Mouse (Mus musculus): Measurements from ENCODE around the gene Gm9945.

- no peak for TF ChIP-seq CTCF (conservative IDR thresholded peaks at IDR 0.05; ENCODE audit: low read length)
- no peak for TF ChIP-seq NANOG (IDR thresholded peaks at IDR 0.05; ENCODE audit: borderline replicate concordance, low read length)
Observed at GRCm38 (mm10) chr11:53451361-53451760, 28.6 kb upstream of the Gm9945 start.

Measured in E14TG2a.4 (cell line).